Mouse (Mus musculus): ENCODE results near the gene Hspa5.

Hspa5 gene

DNA sequence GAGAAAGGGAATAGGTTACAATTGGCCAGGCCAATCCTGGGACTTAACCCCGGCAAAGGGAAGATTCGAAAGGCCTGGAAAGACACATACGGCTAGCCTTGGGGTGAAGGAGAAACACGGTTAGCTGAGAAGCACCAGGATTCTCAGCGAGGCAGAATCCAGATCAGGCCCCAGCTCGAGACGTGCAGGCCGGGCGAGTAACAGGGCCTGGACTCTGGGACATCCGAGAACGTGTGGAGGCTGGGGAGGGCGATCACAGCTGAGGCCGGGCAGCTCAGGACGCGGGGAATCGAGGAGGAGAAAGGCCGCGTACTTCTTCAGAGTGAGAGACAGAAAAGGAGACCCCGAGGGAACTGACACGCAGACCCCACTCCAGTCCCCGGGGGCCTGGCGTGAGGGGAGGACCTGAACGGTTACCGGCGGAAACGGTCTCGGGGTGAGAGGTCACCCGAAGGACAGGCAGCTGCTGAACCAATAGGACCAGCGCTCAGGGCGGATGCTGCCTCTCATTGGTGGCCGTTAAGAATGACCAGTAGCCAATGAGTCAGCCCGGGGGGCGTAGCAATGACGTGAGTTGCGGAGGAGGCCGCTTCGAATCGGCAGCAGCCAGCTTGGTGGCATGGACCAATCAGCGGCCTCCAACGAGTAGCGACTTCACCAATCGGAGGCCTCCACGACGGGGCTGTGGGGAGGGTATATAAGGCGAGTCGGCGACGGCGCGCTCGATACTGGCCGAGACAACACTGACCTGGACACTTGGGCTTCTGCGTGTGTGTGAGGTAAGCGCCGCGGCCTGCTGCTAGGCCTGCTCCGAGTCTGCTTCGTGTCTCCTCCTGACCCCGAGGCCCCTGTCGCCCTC, at the start of gene Hspa5:
Hspa5 (plus strand) TSS at position 603 of the 859 bp plus-strand sequence.
- in situ Hi-C loops (cut with MboI, MseI): loop anchor here (10.0 kb wide), 1 partner anchor 193 kb away; the partner anchor contains the start of gene Traf1

DNA sequence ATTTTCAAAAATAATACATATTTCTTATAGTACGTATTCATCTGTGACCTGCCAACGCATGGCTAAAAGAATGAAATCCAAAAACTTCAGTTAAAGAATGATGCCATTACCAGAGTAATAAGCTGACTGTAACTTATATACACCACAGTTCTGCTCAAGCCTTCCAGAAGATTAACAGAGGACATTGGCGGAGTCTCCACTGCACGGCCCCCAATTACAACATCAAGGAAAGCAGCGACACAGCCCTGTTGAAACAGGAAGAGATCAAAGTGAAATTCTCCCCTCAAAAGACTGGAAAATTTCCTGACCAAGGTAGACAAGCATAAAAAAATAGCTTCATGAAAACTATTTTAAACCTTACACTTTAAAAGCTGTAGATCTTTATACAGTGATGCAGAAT, 46.5 kb upstream of the Hspa5 start:
- in situ Hi-C loops (cut with MboI, MseI): no loop called here

DNA sequence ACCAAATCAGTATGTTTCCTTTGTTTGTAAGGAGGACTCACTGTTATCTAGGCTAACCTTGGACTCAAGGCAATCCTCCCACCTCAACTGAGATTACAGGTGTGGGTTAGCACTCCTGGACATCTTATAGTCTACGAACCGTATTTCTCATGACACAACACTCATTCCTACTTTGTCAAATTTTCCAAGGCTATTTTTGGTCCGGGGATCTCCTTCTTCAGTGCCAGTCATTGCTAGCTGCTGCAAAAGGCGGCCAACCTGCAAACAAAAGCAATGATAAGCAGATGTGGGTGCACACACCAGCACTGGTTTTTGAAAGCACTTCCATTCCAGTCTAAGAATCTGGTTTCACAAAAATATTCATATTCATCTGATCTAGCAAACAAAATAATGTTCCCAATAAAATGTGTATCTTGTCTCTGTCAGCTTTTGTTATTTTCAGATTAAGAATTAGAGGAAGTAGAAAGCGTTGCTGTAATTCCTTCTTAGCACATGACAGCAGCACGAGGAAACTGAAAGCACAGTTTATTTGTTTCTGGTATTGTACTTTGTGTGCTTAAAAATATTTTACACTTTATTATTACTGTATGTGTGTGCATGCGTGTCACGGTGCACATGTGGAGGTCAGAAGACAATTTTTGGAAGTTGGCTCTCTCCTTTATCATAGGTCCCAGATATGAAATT, 44.6 kb upstream of the Hspa5 start:
- in situ Hi-C loops (cut with MboI, MseI): no loop called here

DNA sequence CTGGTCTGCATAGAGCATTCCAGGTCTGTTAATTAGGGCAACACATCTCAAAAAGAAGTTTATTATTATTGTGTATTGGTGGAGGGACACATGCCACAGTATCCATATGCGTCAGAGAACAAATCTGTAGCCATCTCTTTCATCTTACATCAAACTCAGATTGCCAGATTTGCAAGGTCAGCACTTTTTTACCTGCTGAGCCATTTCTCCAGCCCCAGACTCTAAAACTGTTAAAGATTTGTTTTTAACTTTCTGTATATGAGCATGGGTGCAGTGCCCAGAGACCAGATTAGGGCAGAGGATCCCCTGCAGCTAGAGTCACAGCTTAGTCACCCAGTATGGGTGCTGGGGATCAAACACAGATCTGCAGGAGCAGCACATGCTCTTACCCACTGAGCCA, 35.1 kb upstream of the Hspa5 start:
- in situ Hi-C loops (cut with MboI, MseI): no loop called here

DNA sequence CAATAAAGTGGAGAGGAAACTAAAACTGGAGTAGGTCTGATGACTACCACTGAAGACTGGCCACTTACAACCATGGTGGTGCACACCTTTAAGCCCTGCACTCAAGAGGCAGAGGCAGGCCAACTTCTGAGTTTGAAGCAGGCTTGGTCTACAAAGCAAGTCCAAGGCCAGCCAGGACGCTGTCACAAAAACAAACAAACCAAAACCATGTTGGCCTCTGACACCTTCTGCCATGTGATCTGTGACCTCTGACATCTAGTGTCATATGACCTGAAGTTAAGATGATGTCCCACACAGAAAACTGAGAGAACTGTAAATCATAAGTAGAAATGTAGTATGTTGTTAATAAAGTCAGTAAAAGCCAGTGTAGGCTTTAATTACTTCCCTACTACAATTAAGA, 33.9 kb upstream of the Hspa5 start:
- in situ Hi-C loops (cut with MboI, MseI): no loop called here

DNA sequence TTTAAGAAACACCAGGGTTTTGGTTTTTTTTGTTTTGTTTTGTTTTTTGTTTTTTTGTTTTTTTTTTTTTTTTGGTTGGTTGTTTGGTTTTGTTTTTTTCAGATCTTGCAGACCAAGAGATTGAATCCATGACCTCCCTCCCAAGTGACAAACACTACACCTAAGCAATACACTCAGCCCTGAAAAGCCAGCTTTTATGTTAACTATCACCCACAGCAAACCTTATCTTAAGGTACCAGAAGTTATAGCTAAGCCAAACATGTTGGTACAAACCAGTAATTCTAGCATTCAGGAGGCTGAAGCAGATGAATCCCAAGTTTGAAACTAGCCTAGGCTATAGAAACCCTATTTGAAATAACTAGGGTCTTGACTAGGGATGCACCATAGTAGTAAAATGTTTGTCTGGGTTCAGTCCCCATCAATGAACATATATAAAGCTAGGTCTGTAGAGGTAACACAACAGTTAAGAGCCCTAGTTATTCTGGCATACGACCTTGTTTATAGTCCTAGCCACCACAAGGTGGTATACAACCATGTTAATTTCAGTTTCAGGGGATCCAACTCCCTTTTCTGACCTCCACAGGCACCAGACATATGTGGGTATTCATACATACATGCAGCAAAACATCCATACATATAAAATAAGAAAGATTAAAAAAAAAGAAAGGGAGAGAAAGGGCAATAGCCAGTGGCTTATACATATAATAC, 31.9 kb upstream of the Hspa5 start:
- in situ Hi-C loops (cut with MboI, MseI): no loop called here

DNA sequence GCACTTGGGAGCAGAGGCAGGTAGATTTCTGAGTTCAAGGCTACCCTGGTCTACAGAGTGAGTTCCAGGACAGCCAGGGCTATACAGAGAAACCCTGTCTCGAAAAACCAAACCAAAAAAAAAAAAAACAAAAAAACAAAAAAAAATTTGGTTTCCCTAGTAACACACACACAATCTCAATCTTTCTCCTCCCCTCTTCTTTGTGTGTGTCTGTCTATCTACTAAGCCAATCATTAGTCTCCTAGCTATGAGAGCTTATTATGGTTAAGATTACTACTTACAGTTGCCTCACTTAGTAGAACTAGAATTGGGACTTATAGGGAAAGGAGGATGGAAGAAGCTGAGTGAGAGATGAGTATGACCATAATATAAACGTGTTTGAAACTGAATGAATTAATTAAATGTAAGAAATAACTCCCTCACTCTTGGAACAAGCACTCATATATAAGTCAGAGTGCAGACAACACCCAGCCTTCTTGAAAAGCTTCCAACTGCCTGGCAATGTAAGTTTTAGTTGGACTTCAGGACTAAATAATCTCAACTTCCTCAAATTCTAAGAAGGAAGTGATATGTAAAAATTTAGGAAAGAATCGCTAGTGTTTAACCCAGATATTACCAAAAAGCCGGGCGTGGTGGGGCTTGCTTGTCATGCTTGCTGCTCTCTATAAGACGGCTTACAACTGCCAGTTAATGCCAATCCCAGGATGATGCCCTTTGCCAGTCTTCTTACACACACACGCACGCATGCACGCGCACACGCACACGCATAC, 30.2 kb upstream of the Hspa5 start:
- in situ Hi-C loops (cut with MboI, MseI): no loop called here

DNA sequence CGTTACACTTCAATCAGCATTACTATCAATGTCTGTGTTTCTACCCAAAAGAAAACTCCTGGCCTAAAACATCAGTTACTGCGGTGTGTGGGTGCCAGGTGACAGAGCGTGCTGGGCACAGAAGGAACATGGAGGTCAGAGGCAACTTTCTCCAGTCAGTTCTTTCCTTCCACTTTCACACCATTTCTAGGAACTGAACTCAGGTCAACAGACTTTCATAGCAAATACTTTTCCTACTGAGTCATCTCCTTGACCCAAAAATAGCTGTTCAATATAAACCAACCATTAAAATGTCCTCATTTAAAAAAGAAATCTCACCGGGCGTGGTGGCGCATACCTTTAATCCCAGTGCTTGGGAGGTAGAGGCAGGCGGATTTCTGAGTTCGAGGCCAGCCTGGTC, 29.1 kb upstream of the Hspa5 start:
- in situ Hi-C loops (cut with MboI, MseI): no loop called here

DNA sequence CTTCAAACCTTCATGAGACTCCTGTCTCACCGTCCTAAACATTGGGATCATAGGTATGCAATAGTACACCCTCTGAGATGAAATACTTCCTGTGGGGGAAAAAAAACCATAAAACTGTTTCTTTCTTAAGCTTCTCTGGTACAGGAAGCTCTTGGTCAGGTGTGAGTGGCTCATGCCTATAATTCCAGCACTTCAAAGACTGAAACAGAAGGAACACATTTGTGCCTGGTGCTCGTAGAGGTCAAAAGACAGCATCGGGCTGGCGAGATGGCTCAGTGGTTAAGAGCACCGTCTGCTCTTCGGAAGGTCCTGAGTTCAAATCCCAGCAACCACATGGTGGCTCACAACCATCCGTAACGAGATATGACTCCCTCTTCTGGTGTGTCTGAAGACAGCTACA, 27.3 kb upstream of the Hspa5 start:
- in situ Hi-C loops (cut with MboI, MseI): no loop called here

DNA sequence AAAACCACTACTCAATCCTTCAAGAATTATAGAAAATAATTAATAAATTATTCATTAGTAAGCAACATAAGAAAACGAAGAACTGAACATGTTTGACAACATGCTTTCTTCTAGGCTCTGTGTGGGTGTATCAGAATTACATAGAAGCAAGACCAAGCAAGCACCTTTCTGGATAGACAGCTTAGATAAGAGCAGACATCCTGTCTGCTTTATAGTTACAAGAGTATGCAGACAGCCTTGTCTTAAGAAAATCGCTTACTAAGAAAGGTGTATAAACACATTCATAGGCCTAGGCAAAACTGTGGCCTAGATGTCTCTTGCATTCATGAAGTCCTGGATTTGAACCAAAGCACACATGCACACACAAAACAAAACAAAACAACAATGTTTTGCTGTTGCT, 26.1 kb upstream of the Hspa5 start:
- in situ Hi-C loops (cut with MboI, MseI): no loop called here

DNA sequence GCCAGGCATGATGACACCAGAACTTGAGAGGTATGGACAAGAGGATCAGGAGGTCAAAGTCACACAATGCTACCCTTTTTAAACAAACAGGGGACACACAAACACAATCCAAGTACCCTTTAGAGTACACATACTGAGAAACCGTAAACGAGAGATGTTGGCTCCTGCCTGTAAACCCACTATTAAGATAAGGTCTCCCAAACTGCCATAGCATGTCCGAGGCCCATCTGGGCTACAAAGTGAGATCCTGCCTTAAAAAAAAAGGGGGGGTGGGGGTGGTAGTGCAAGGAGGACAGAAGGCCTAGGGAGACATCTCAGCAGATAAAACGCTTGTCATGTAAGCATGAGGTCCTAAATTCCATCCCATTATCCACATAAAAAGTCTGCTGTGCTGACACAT, 23.3 kb upstream of the Hspa5 start:
- in situ Hi-C loops (cut with MboI, MseI): no loop called here

DNA sequence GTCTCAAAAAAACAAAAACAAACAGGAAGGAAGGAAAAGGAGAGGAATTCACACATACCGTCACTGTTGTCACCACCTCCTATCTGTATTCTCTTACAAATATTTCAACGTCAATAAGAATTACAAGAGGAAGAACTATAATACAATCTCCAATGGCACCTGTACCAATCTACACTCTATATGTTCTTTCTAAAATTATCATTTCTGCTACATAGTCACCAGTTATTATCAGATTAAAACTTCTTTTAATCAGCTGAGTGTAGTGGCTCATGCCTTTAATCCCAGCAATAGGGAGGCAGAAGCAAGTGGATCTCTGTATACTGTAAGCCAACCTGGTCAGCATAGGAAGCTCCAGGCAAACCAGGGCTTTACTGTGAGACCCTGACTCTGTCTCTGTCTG, 21.5 kb upstream of the Hspa5 start:
- in situ Hi-C loops (cut with MboI, MseI): no loop called here

DNA sequence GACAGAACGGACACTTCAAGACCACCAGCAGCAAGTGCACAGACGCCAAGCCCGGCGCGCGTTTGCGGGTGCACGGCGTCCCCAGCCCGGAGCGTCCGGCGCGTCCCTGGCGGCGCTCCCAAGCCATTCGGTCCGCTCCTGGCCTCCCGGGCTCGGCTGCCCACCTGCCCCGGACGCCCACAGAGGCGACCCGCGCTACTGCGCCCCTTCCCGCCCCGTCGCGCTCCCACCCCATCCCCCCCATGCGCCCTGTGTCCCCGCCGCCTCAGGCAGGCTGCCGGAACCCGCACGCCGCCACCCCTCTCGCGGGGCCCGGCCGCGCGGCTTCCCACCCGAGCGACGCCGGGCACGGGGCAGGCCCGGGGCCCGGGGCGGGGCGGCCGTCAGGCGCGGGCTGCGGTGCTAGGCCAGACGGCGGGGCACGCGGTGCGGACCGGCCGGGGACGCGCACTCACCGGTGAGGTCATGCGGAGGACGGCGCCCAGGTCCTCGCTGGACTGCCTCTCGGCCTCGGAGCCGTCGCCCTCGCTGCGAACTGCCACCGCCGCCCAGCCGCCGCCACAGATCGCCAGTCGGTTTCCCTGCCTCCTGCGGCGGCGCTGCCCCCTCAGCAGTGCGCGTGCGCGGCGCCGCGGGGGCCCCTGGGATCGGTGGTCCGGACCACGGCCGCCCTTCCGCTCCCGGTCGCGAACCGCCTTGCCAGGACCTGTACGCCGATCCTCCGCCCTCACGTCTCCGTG, 17.8 kb upstream of the Hspa5 start:
- in situ Hi-C loops (cut with MboI, MseI): no loop called here

DNA sequence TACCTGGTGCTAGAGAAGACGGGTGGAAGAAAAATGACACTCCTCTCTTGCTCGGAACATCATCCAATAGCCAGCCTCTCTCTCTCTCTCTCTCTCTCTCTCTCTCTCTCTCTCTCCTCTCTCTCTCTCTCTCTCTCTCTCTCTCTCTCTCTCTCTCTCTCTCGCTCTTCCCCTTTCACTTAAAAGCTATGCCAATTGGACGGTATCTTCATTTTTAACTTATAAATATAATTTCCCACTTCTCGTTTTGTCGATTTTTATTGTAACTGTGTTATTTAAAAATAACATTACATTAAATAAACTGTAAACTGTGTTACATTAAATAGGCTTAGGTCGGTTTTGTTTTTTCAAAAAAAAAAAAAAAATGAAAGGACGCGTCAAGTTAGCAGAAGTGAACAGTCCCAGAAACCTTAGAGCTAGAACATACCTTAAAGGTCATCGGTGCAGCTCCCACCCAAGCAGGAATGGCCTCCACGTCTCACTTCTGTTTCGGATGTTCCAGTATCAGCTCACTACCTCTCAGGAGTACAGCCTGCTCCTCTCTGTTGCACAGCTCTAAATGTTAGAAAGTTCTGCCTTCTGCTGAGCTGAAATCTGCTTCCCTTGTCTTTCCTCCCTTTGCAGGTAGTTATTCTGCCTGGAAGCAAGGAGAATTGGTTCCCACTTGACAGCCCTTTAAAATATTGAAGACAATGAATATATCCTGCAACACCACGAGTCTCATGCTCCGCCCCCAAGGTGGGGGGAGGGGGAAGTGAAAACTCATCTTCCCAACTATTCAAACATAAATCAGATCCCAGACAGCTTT, 17.0 kb upstream of the Hspa5 start, which contains the start of gene Gapvd1:
Gapvd1 (minus strand) TSS at position 682 of the 808 bp plus-strand sequence.
- in situ Hi-C loops (cut with MboI, MseI): no loop called here

DNA sequence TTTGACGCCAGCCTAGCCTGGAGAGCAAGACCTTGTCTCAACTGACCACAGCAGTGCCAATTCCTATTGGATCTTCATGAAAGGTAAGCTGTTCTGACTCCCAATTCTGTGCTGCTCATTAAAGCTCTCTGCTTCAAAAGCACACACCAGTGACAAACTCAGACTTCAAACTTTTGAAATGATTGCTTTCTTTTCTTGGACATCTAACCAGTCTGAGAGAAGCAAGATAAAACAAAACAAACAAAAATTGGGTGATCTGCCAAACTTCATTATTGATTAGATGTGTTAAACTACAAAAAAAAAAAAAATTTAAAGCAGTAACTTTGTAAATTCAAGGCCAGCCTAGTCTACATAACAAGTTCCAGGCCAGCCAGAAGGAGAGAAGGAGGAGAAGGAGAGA, 14.4 kb upstream of the Hspa5 start:
- in situ Hi-C loops (cut with MboI, MseI): no loop called here

DNA sequence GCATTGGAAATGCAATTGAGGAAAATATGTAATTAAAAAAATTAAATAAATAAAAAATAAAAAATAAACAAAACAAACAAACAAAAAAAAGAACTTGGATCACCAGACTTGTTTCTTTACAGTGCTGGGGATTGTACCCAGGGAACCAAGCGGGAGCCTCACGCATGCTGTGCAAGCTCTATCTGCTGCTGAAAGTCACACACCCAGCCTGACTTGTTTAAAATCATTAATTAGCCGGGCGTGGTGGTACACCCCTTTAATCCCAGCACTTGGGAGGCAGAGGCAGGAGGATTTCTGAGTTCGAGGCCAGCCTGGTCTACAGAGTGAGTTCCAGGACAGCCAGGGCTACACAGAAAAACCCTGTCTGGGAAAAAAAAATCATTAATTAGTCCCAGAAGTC, 10.5 kb upstream of the Hspa5 start:
- in situ Hi-C loops (cut with MboI, MseI): loop anchor here (10.0 kb wide), 1 partner anchor 1296 kb away; the partner anchor contains the start of gene Zbtb43

DNA sequence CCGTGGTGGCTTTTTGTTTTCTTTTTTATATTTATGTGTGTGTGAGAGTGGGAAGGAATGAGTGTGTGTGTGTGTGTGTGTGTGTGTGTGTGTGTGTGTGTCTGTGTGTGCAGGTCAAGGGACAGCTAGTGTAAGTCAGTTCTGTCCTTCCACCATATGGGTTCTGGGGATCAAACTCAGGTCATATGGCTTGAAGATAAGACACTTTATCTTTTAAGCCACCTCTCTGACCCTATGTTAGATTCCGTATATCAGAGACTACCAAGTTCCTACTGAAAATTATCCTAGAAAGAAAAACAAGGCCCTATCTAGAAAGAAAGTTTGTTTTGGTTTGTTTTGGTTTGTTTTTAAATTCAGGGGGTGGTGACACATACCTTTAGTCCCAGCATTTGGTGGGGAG, 9.6 kb upstream of the Hspa5 start:
- in situ Hi-C loops (cut with MboI, MseI): loop anchor here (10.0 kb wide), 1 partner anchor 1297 kb away; the partner anchor contains the start of gene Zbtb43

DNA sequence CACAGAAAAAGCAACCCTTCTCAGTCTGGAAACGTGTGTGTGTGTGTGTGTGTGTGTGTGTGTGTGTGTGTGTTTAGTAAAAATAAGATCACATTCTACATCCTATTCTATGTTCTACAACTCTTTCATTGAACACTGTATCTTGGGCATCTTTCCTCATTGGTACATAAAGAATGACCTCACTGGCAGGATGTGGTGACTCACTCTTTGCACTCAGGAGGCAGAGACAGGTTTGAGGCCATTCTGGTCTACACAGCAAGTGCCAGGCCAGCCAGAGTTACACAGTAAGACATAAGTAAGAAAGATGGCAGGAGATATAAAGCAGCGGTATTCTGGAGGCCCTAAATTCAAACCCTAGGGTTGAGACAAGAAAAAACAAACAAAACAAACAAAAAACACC, 8.9 kb upstream of the Hspa5 start:
- in situ Hi-C loops (cut with MboI, MseI): loop anchor here (10.0 kb wide), 1 partner anchor 1298 kb away; the partner anchor contains the start of gene Zbtb43

DNA sequence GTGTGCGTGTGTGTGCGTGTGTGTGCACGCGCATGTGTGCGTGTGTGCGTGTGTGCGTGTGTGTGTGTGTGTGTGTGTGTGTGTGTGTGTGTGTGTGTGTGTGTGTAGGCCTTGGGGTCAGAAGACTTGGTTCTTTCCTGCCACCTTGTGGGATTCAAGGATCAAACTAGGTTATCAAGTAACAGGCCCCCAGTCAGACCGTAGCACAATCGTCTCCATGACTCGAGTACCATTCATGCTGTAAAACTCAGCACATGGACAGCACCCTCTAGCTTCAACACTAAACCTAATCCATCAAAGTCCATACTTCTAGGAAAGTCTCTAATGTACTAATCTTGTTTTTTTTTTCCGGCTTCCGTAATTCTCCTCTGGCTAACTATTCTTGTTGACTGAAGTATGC, 7.0 kb upstream of the Hspa5 start:
- in situ Hi-C loops (cut with MboI, MseI): loop anchor here (10.0 kb wide), 1 partner anchor 1300 kb away; the partner anchor contains the start of gene Zbtb43

DNA sequence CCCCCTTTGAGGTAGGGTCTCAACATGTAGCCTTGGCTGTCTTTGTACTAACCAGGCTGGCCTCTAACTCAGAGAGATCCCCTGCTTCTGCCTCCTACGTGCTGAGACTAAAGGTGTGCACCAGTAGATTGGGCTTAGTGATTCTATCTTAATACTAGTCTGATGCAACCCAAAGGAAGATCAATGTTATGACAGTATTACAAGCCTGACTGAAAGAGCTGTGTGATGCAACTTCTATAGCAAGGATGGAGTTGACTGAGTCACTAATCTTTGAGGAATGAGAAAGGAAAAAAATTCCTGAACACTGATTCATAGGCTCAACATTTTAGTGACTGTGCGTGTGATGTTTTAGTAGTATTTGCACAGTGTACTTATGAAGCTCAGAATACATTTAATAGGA, 1.7 kb upstream of the Hspa5 start:
- in situ Hi-C loops (cut with MboI, MseI): loop anchor here (10.0 kb wide), 1 partner anchor 195 kb away; the partner anchor contains the start of gene Traf1
